8 mouse cellular contexts compared by ENCODE assay signal in genomic region chr7:19227883-19228792, GRCm38 (mm10). TPM values are rescaled to one million over a fixed set of nuclear protein-coding genes. Genes with fewer than 3 reads are reported as not detected.
A peak's percentile ranks its signal among the peaks of the same experiment; 100 is the strongest.
DNase-seq lines count a peak whose midpoint lies in the region; ATAC-seq lines count a peak whose summit lies in the region.

Gene Opa3 (plus strand): TSS chr7:19228334.

- peaks cover 39% of the 10 kb centered on the region for H3K79me2 ChIP-seq in macrophage (ENCODE audit: inconsistent target)

- H3K9ac ChIP-seq in hindbrain, embryonic 16.5 days (ENCODE audit: low read depth, low read length) = peak within 1 kb of the TSS; percentile 72

- peak; percentile 94 for ATAC-seq in hindbrain, embryonic 16.5 days

- H3K4me1 ChIP-seq in hindbrain, embryonic 16.5 days (ENCODE audit: control insufficient read depth, insufficient read depth, low read depth, low read length) = peaks cover 15% of the 10 kb centered on the region

- under 1% methylated on average over 83 of the region's 91 CpGs for WGBS in hindbrain, embryonic 16.5 days
- under 1% methylated on average over 90 of the region's 91 CpGs for WGBS in macrophage (ENCODE audit: missing documents)

- peak within 1 kb of the TSS; percentile 91 for H3K4me2 ChIP-seq in hindbrain, embryonic 16.5 days (ENCODE audit: low read length)

- no peaks in the 10 kb centered on the region for H3K27me3 ChIP-seq in hindbrain, embryonic 16.5 days (replicated peaks; ENCODE audit: control insufficient read depth, insufficient read depth, low read length)

- DNase-seq in WW6 (ENCODE audit: low read depth, low spot score) = peak; percentile 99
- DNase-seq in cerebellum, postnatal 4 days (ENCODE audit: low spot score in 2 of 2) = peak; percentile 97 to 98
- peak; percentile 99 for DNase-seq in gastrocnemius, adult 18-20 months (ENCODE audit: low spot score)
- peak; percentile 100 for DNase-seq in left cerebral cortex, adult 18-20 months (ENCODE audit: low spot score in 2 of 2)
- DNase-seq in right cerebral cortex, adult 18-20 months = peak; percentile 100
- DNase-seq in urinary bladder, postnatal 10 days (ENCODE audit: low spot score) = peak; percentile 99

- no peaks in the 10 kb centered on the region for H3K9me3 ChIP-seq in hindbrain, embryonic 16.5 days (ENCODE audit: control insufficient read depth, low read length)

- H3K4me3 ChIP-seq in hindbrain, embryonic 16.5 days (ENCODE audit: low read length) = peak within 1 kb of the TSS; percentile 56
- H3K4me3 ChIP-seq in macrophage (ENCODE audit: inconsistent target) = peak within 1 kb of the TSS; percentile 82

- H3K27ac ChIP-seq in hindbrain, embryonic 16.5 days (ENCODE audit: low read depth, low read length) = peak within 1 kb of the TSS; percentile 98
- peak within 1 kb of the TSS; percentile 86 for H3K27ac ChIP-seq in macrophage

- no peaks in the 10 kb centered on the region; the same call in 1 of the 2 replicates for H3K36me3 ChIP-seq in hindbrain, embryonic 16.5 days (ENCODE audit: control insufficient read depth, insufficient read depth, low read length)
- no peaks in the 10 kb centered on the region for H3K36me3 ChIP-seq in macrophage (ENCODE audit: inconsistent target)

RNA-seq across cellular contexts. Expression of gene Opa3, which starts in this region (rescaled TPM):
- total RNA-seq in gastrocnemius, adult 18-20 months (2021) = 10 to 100 TPM; 41.3 to 47.1 TPM
- polyA plus RNA-seq in hindbrain, embryonic 16.5 days (2015; fragmentation: Nextera tagmentation; extraction: Ambion mirVana) = 39.9 and 41.5 TPM in 2 replicates
- total RNA-seq in left cerebral cortex, adult 18-20 months (2021) = 10 to 100 TPM; 47.3 to 47.6 TPM
- total RNA-seq in macrophage (2018; cell fraction: chromatin; rRNA removed) = 10 to 100 TPM; 13.1 to 57.2 (median 32.7) TPM
- 10 to 100 TPM; 19.6 to 42.0 (median 27.8) TPM for total RNA-seq in macrophage (2018; cell fraction: cytosol; rRNA removed)
- 10 to 100 TPM; 20.8 to 47.2 (median 34.9) TPM for total RNA-seq in macrophage (2018; cell fraction: nucleus; rRNA removed)
- 17.8 to 20.2 TPM (median 18.5 TPM) in 3 replicates for polyA plus RNA-seq in macrophage (2018)

Comparison
In these comparisons a context has a peak if more than half of its experiments do, and no peak if none do; other contexts are left out.
1. Peak in every context shown above with its lines: DNase-seq, ATAC-seq, H3K4me3 ChIP-seq and H3K27ac ChIP-seq.